Mouse (Mus musculus) stomach, embryonic 15.5 days (tissue): Measurements from ENCODE around the gene Dmrta1. TPM values are rescaled to one million over a fixed set of nuclear protein-coding genes. Genes with fewer than 3 reads are reported as not detected.

Experiments used
- ATAC-seq: fragments of 200-750 bp; cut with Nextera tagmentation; 2 replicates; pipeline ENCODE4 v1.8.0; 2017; ENCODE audit warnings: low read depth, moderate number of reproducible peaks, moderate TSS enrichment; ENCODE audit not compliant: insufficient read depth, low FRiP score
- H3K27ac ChIP-seq: fragments of 300-500 bp; sonication (generic); 2 replicates; pipeline ENCODE4 v1.5.1; 2015; ENCODE audit warnings: mild to moderate bottlenecking, inconsistent platforms
- H3K27me3 ChIP-seq: fragments of 300-500 bp; sonication (generic); replicated peaks from 2 replicates; pipeline ENCODE4 v1.6.1; 2015; ENCODE audit warnings: inconsistent platforms
- H3K36me3 ChIP-seq: fragments of 300-500 bp; sonication (generic); 2 replicates; pipeline ENCODE4 v1.6.1; 2015; ENCODE audit warnings: inconsistent platforms
- H3K4me1 ChIP-seq: fragments of 300-500 bp; sonication (generic); 2 replicates; pipeline ENCODE4 v1.6.1; 2015; ENCODE audit warnings: inconsistent platforms
- H3K4me2 ChIP-seq: fragments of 300-500 bp; sonication (generic); 2 replicates; pipeline ENCODE4 v1.6.1; 2015; ENCODE audit warnings: mild to moderate bottlenecking, inconsistent platforms
- H3K4me3 ChIP-seq: fragments of 300-500 bp; sonication (generic); replicated peaks from 2 replicates; pipeline ENCODE4 v1.5.1; 2015; ENCODE audit warnings: inconsistent platforms
- H3K9ac ChIP-seq: fragments of 300-500 bp; sonication (generic); 2 replicates; pipeline ENCODE4 v1.6.1; 2015; ENCODE audit warnings: inconsistent platforms
- H3K9me3 ChIP-seq: fragments of 300-500 bp; sonication (generic); 2 replicates; pipeline ENCODE4 v1.6.1; 2016; ENCODE audit warnings: inconsistent platforms
- WGBS: fragments of 180-500 bp; shearing (Covaris S2); methylation state at CpG from one replicate; pipeline ENCODE4 v1.1.7; 2015; 5-methylcytosine and 5-hydroxymethylcytosine counted together
- polyA plus RNA-seq: library from polyadenylated mRNA; unstranded; fragments of >200 nt; fragmentation: Nextera tagmentation; extraction: Ambion mirVana; gene quantifications from 2 replicates; pipeline ENCODE4 v1.2.1, GENCODE M21; 2015

Dmrta1 gene
- 0.26 and 0.28 TPM in 2 replicates for polyA plus RNA-seq

DNA sequence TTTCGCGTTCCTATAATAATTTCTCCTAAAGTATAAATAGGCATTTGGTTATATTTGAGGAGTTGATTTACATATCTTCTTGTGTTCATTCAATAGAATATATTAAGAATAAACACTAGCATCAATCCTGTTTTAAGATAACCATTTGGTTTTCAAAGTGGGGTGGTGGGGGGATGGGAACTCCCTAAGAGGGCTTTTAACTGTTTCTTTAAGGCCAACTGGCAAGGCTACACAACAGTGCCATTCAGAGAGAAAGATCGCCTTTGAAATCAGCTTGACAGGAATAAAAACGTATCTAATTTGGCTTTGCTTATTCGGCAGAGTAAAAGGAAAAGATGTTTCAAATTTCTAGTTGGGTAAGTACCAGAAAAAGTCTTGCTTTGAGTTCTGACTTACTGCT lies at the start of gene Dmrta1:
Gene Dmrta1 (plus strand): TSS at position 242 of the 400 bp plus-strand sequence.
- no peak within 1 kb of the TSS for H3K27ac ChIP-seq
- no peak within 1 kb of the TSS for H3K4me2 ChIP-seq
- H3K4me3 ChIP-seq: no peak within 1 kb of the TSS
- no peaks in the 10 kb centered on the region for H3K27me3 ChIP-seq
- ATAC-seq: no peak
- no peaks in the 10 kb centered on the region for H3K36me3 ChIP-seq
- WGBS: 52% methylated on average over 5 of the region's 5 CpGs
- H3K9ac ChIP-seq: no peak within 1 kb of the TSS
- no peaks in the 10 kb centered on the region for H3K4me1 ChIP-seq
- no peaks in the 10 kb centered on the region for H3K9me3 ChIP-seq

- no peaks in the 10 kb centered on the region for H3K27me3 ChIP-seq
- no peaks in the 10 kb centered on the region for H3K4me1 ChIP-seq
- 62% methylated on average over 3 of the region's 3 CpGs for WGBS
- no peak overlapping the region for H3K27ac ChIP-seq
- H3K4me2 ChIP-seq: no peak overlapping the region
- no peak overlapping the region for H3K4me3 ChIP-seq
- no peak for ATAC-seq
- H3K9ac ChIP-seq: no peak overlapping the region
- no peaks in the 10 kb centered on the region for H3K9me3 ChIP-seq
- H3K36me3 ChIP-seq: no peaks in the 10 kb centered on the region
Observed at GRCm38 (mm10) chr4:89630374-89631079, 48.7 kb upstream of the Dmrta1 start.

GRCm38 (mm10) chr4:89631560-89631959 lies 47.7 kb upstream of the Dmrta1 start:
- no peaks in the 10 kb centered on the region for H3K36me3 ChIP-seq
- H3K9ac ChIP-seq: no peak overlapping the region
- ATAC-seq: no peak
- H3K9me3 ChIP-seq: no peaks in the 10 kb centered on the region
- WGBS: 71% methylated on average over 6 of the region's 6 CpGs
- H3K27ac ChIP-seq: no peak overlapping the region
- no peak overlapping the region for H3K4me2 ChIP-seq
- no peak overlapping the region for H3K4me3 ChIP-seq
- no peaks in the 10 kb centered on the region for H3K4me1 ChIP-seq
- no peaks in the 10 kb centered on the region for H3K27me3 ChIP-seq

- whole genome bisulfite sequencing: 32% methylated on average over 6 of the region's 6 CpGs
- no peak for ATAC-seq
Observed at GRCm38 (mm10) chr4:89638651-89639050, 40.6 kb upstream of the Dmrta1 start.

GRCm38 (mm10) chr4:89644235-89645115 lies 34.8 kb upstream of the Dmrta1 start:
- Histone ChIP-seq H3K27me3 (no peaks in the 10 kb centered on the region), H3K36me3 (no peaks in the 10 kb centered on the region), H3K9me3 (no peaks in the 10 kb centered on the region), H3K9ac (no peak overlapping the region), H3K4me1 (no peaks in the 10 kb centered on the region), H3K27ac (peak overlapping the region; percentile 11; the same call in 1 of the 2 replicates), H3K4me3 (no peak overlapping the region), H3K4me2 (no peak overlapping the region)
- WGBS: 53% methylated on average over 9 of the region's 9 CpGs
- no peak for ATAC-seq

More at GRCm38 (mm10) chr4:89638651-89639050, 40.6 kb upstream of the Dmrta1 start:
- no peak overlapping the region for H3K9ac ChIP-seq
- H3K36me3 ChIP-seq: no peaks in the 10 kb centered on the region
- no peak overlapping the region for H3K27ac ChIP-seq
- H3K27me3 ChIP-seq: no peaks in the 10 kb centered on the region
- H3K9me3 ChIP-seq: no peaks in the 10 kb centered on the region
- no peak overlapping the region for H3K4me3 ChIP-seq
- H3K4me2 ChIP-seq: no peak overlapping the region
- no peaks in the 10 kb centered on the region for H3K4me1 ChIP-seq

- Histone ChIP-seq H3K4me2 (no peak overlapping the region), H3K9ac (no peak overlapping the region), H3K9me3 (no peaks in the 10 kb centered on the region), H3K4me1 (no peaks in the 10 kb centered on the region), H3K36me3 (no peaks in the 10 kb centered on the region), H3K27ac (no peak overlapping the region), H3K4me3 (no peak overlapping the region), H3K27me3 (no peaks in the 10 kb centered on the region)
- no peak for ATAC-seq
- 76% methylated on average over 20 of the region's 20 CpGs for WGBS
Observed at GRCm38 (mm10) chr4:89650352-89651311, 28.6 kb upstream of the Dmrta1 start.

DNA sequence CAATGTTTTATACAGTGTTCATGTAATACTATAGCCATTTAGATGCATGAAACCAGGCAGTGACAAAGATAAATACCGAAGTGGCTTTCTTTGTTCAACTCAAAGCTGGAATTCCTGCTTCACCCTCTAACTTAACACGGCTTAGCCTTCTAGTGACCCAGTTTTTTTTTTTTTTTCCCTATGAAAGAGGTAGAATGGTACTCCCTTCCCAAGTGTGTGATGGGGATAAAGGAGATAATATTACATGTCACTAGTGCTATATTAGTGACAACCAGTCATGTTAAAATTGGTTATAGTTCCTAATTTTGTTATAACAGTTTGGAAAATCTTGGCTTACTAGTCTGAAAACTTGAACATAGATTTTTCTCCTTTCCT lies 27.9 kb upstream of the Dmrta1 start:
- Histone ChIP-seq H3K9me3 (no peaks in the 10 kb centered on the region), H3K27me3 (no peaks in the 10 kb centered on the region), H3K4me3 (no peak overlapping the region), H3K36me3 (no peaks in the 10 kb centered on the region), H3K27ac (no peak overlapping the region), H3K4me2 (no peak overlapping the region), H3K4me1 (no peaks in the 10 kb centered on the region), H3K9ac (no peak overlapping the region)
- ATAC-seq: no peak
- 66% methylated on average over 2 of the region's 2 CpGs for WGBS

- Histone ChIP-seq H3K9me3 (no peaks in the 10 kb centered on the region), H3K27me3 (no peaks in the 10 kb centered on the region), H3K4me1 (no peaks in the 10 kb centered on the region), H3K36me3 (no peaks in the 10 kb centered on the region), H3K27ac (no peak overlapping the region), H3K4me2 (no peak overlapping the region), H3K9ac (no peak overlapping the region), H3K4me3 (no peak overlapping the region)
- 84% methylated on average over 1 of the region's 1 CpGs for WGBS
- ATAC-seq: no peak
Observed at GRCm38 (mm10) chr4:89651779-89652178, 27.5 kb upstream of the Dmrta1 start.

- no peak overlapping the region for H3K9ac ChIP-seq
- 78% methylated on average over 2 of the region's 2 CpGs for WGBS
- H3K36me3 ChIP-seq: no peaks in the 10 kb centered on the region
- no peak overlapping the region for H3K4me3 ChIP-seq
- no peak for ATAC-seq
- no peaks in the 10 kb centered on the region for H3K9me3 ChIP-seq
- no peaks in the 10 kb centered on the region for H3K27me3 ChIP-seq
- H3K4me2 ChIP-seq: no peak overlapping the region
- H3K27ac ChIP-seq: no peak overlapping the region
- H3K4me1 ChIP-seq: no peaks in the 10 kb centered on the region
Observed at GRCm38 (mm10) chr4:89663406-89663805, 15.8 kb upstream of the Dmrta1 start.

- Histone ChIP-seq H3K9ac (no peak overlapping the region), H3K4me2 (no peak overlapping the region), H3K4me1 (no peaks in the 10 kb centered on the region), H3K9me3 (no peaks in the 10 kb centered on the region), H3K4me3 (no peak overlapping the region), H3K27ac (no peak overlapping the region), H3K36me3 (no peaks in the 10 kb centered on the region), H3K27me3 (no peaks in the 10 kb centered on the region)
- ATAC-seq: no peak
- WGBS: 81% methylated on average over 3 of the region's 3 CpGs
Observed at GRCm38 (mm10) chr4:89674711-89675110, 4.5 kb upstream of the Dmrta1 start.

- no peak for ATAC-seq
- no peak overlapping the region for H3K27ac ChIP-seq
- H3K9me3 ChIP-seq: no peaks in the 10 kb centered on the region
- no peaks in the 10 kb centered on the region for H3K4me1 ChIP-seq
- H3K4me2 ChIP-seq: no peak overlapping the region
- H3K9ac ChIP-seq: no peak overlapping the region
- H3K27me3 ChIP-seq: no peaks in the 10 kb centered on the region
- no peaks in the 10 kb centered on the region for H3K36me3 ChIP-seq
- H3K4me3 ChIP-seq: no peak overlapping the region
- WGBS: 65% methylated on average over 7 of the region's 7 CpGs
Observed at GRCm38 (mm10) chr4:89677903-89678302, 1.3 kb upstream of the Dmrta1 start.
